Mouse (Mus musculus): Measurements from ENCODE around the gene Gramd2.

- TF ChIP-seq CTCF (IDR thresholded peaks at IDR 0.05; ENCODE audit: low read depth, low read length), result no peak
- no peak for TF ChIP-seq POLR2A (IDR thresholded peaks at IDR 0.05; ENCODE audit: insufficient read depth, low read length)
Measured at GRCm38 (mm10) chr9:59692145-59692544, 12.2 kb downstream of the Gramd2 start.
